12 mouse cellular contexts compared by ENCODE assay signal in the genomic region with DNA sequence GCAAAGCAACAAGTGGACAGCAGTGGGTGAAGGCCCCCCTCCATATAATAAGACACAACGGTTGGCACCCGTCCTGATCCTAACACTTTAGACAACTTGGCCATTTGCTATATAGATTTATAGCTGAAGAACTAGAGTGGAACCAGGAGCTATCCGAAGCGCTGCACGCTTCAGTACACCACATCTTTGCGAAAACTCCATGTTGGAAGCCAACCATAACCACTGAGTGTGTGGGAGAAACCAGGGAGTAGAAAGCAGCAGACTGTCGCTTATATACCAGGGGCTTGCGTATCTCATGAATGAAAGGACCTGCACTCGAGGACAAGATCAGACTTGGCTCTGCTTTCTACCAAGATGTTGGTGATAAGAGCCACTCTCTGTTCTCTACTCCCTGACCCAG.
"Had no signal": no experiment of that assay in that cellular context is flagged by ENCODE, and none has a peak within 500 bp of the region (broad histone marks: within the 10 kb centered on the region; RNA-seq: fewer than 3 reads in every experiment).

No protein-coding gene starts in this region.

- H3K4me2 ChIP-seq: liver, embryonic 11.5 days; liver, embryonic 15.5 days; midbrain, embryonic 13.5 days had no signal

- DNase-seq: kidney, postnatal 10 days; layer of hippocampus, postnatal 36 days; lung, adult 2 months; lung, postnatal 36 days; right cerebral cortex, adult 18-20 months; thymus, postnatal 4 days had no signal

- H3K27ac ChIP-seq: liver, embryonic 15.5 days; midbrain, embryonic 13.5 days; stomach, postnatal 0 days had no signal

- H3K36me3 ChIP-seq: limb, embryonic 12.5 days; liver, embryonic 15.5 days; midbrain, embryonic 13.5 days had no signal

- H3K27me3 ChIP-seq: limb, embryonic 12.5 days; liver, embryonic 15.5 days; midbrain, embryonic 13.5 days had no signal

- H3K4me1 ChIP-seq: liver, embryonic 15.5 days had no signal

- H3K4me3 ChIP-seq: limb, embryonic 12.5 days; liver, embryonic 15.5 days; midbrain, embryonic 13.5 days had no signal

- ATAC-seq: lung, postnatal 0 days; midbrain, embryonic 13.5 days had no signal

- H3K9ac ChIP-seq: limb, embryonic 12.5 days; liver, embryonic 15.5 days; midbrain, embryonic 13.5 days had no signal

- H3K9me3 ChIP-seq: limb, embryonic 12.5 days; liver, embryonic 15.5 days; midbrain, embryonic 13.5 days had no signal
